Mouse (Mus musculus) liver, embryonic 15.5 days (tissue): ENCODE results near the gene B4galt4. TPM values are rescaled to one million over a fixed set of nuclear protein-coding genes. Genes with fewer than 3 reads are reported as not detected.
A peak's percentile ranks its signal among the peaks of the same experiment; 100 is the strongest.

ENCODE experiments used
- ATAC-seq: fragments of 200-750 bp; cut with Nextera tagmentation; 2 replicates; pipeline ENCODE4 v1.8.0; 2017; ENCODE audit warnings: moderate number of reproducible peaks, mild to moderate bottlenecking, moderate library complexity; ENCODE audit not compliant: insufficient read depth
- H3K27ac ChIP-seq: fragments of 300-500 bp; sonication (generic); replicated peaks from 2 replicates; pipeline ENCODE4 v1.5.1; 2015; ENCODE audit warnings: mild to moderate bottlenecking, inconsistent platforms
- H3K27me3 ChIP-seq: fragments of 300-500 bp; sonication (generic); 2 replicates; pipeline ENCODE4 v1.6.1; 2015; ENCODE audit warnings: mild to moderate bottlenecking, inconsistent platforms
- H3K36me3 ChIP-seq: fragments of 300-500 bp; sonication (generic); replicated peaks from 2 replicates; pipeline ENCODE4 v1.6.1; 2015; ENCODE audit warnings: moderate library complexity, mild to moderate bottlenecking, inconsistent platforms
- H3K4me1 ChIP-seq: fragments of 300-500 bp; sonication (generic); replicated peaks from 2 replicates; pipeline ENCODE4 v1.6.1; 2015; ENCODE audit warnings: inconsistent platforms
- H3K4me2 ChIP-seq: fragments of 300-500 bp; sonication (generic); 2 replicates; pipeline ENCODE4 v1.6.1; 2015; ENCODE audit warnings: moderate library complexity, mild to moderate bottlenecking, inconsistent platforms
- H3K4me3 ChIP-seq: fragments of 300-500 bp; sonication (generic); replicated peaks from 2 replicates; pipeline ENCODE4 v1.5.1; 2015; ENCODE audit warnings: mild to moderate bottlenecking, inconsistent platforms
- H3K9ac ChIP-seq: fragments of 300-500 bp; sonication (generic); 2 replicates; pipeline ENCODE4 v1.6.1; 2015; ENCODE audit warnings: moderate library complexity, mild to moderate bottlenecking, inconsistent platforms
- H3K9me3 ChIP-seq: fragments of 300-500 bp; sonication (generic); replicated peaks from 2 replicates; pipeline ENCODE4 v1.6.1; 2016; ENCODE audit warnings: inconsistent platforms
- WGBS: fragments of 180-500 bp; shearing (Covaris S2); methylation state at CpG from one replicate; pipeline ENCODE4 v1.1.7; 2015; ENCODE audit warnings: mixed read lengths; ENCODE audit not compliant: insufficient replicate concordance; 5-methylcytosine and 5-hydroxymethylcytosine counted together
- polyA plus RNA-seq: library from polyadenylated mRNA; unstranded; fragments of >200 nt; fragmentation: Nextera tagmentation; extraction: Ambion mirVana; gene quantifications from 2 replicates; pipeline ENCODE4 v1.2.1, GENCODE M21; 2015

B4galt4 gene
- polyA plus RNA-seq, 1 experiment from 2014 or later, result 3.2 TPM

GRCm38 (mm10) chr16:38729610-38730288 lies 12.3 kb upstream of the B4galt4 start:
- no peak for ATAC-seq
- 47% methylated on average over 15 of the region's 15 CpGs for WGBS
- Histone ChIP-seq H3K4me2 (no peak overlapping the region), H3K27me3 (peaks cover 47% of the 10 kb centered on the region), H3K9ac (no peak overlapping the region), H3K9me3 (no peaks in the 10 kb centered on the region), H3K27ac (no peak overlapping the region), H3K36me3 (no peaks in the 10 kb centered on the region), H3K4me3 (no peak overlapping the region), H3K4me1 (no peaks in the 10 kb centered on the region)

- H3K27me3 ChIP-seq, result peaks cover 42% of the 10 kb centered on the region; the same call in 1 of the 2 replicates
- no peaks in the 10 kb centered on the region for H3K9me3 ChIP-seq
- no peak overlapping the region for H3K4me3 ChIP-seq
- no peaks in the 10 kb centered on the region for H3K36me3 ChIP-seq
- no peak overlapping the region for H3K27ac ChIP-seq
- ATAC-seq, result no peak
- no peak overlapping the region for H3K4me2 ChIP-seq
- H3K9ac ChIP-seq, result no peak overlapping the region
- H3K4me1 ChIP-seq, result no peaks in the 10 kb centered on the region
- WGBS, result 12% methylated on average over 8 of the region's 8 CpGs
These were observed 11.1 kb upstream of the B4galt4 start for GRCm38 (mm10) chr16:38730921-38731320.

GRCm38 (mm10) chr16:38741204-38741903 lies 710 bp upstream of the B4galt4 start:
- Histone ChIP-seq H3K4me2 (peak overlapping the region; percentile 63), H3K27ac (no peak overlapping the region), H3K9ac (no peak overlapping the region), H3K27me3 (peaks cover 56% of the 10 kb centered on the region), H3K4me3 (no peak overlapping the region), H3K4me1 (peaks cover 3% of the 10 kb centered on the region; the same call in 1 of the 2 replicates), H3K9me3 (no peaks in the 10 kb centered on the region), H3K36me3 (no peaks in the 10 kb centered on the region)
- WGBS, result 56% methylated on average over 13 of the region's 13 CpGs
- ATAC-seq, result no peak

GRCm38 (mm10) chr16:38742659-38743131 lies 631 bp downstream of the B4galt4 start:
- WGBS, result under 1% methylated on average over 13 of the region's 13 CpGs
- Histone ChIP-seq H3K9me3 (no peaks in the 10 kb centered on the region), H3K4me1 (peaks cover 3% of the 10 kb centered on the region; the same call in 1 of the 2 replicates), H3K27me3 (peaks cover 56% of the 10 kb centered on the region), H3K36me3 (no peaks in the 10 kb centered on the region), H3K9ac (peak overlapping the region; percentile 18; the same call in 1 of the 2 replicates), H3K27ac (no peak overlapping the region), H3K4me2 (peak overlapping the region; percentile 63), H3K4me3 (peak overlapping the region; percentile 53)
- no peak for ATAC-seq

- no peak overlapping the region for H3K4me3 ChIP-seq
- no peak overlapping the region for H3K9ac ChIP-seq
- no peak overlapping the region for H3K27ac ChIP-seq
- WGBS, result 73% methylated on average over 10 of the region's 10 CpGs
- H3K36me3 ChIP-seq, result no peaks in the 10 kb centered on the region
- peaks cover 3% of the 10 kb centered on the region; the same call in 1 of the 2 replicates for H3K4me1 ChIP-seq
- peaks cover 66% of the 10 kb centered on the region for H3K27me3 ChIP-seq
- no peak overlapping the region for H3K4me2 ChIP-seq
- no peak for ATAC-seq
- no peaks in the 10 kb centered on the region for H3K9me3 ChIP-seq
These were observed 2.0 kb downstream of the B4galt4 start for GRCm38 (mm10) chr16:38743941-38744673.

- Histone ChIP-seq H3K27ac (no peak overlapping the region), H3K4me3 (no peak overlapping the region), H3K4me2 (no peak overlapping the region), H3K9me3 (no peaks in the 10 kb centered on the region), H3K27me3 (peaks cover 58% of the 10 kb centered on the region), H3K9ac (no peak overlapping the region), H3K4me1 (peaks cover 11% of the 10 kb centered on the region), H3K36me3 (no peaks in the 10 kb centered on the region)
- 64% methylated on average over 6 of the region's 6 CpGs for WGBS
- no peak for ATAC-seq
These were observed 8.7 kb downstream of the B4galt4 start for GRCm38 (mm10) chr16:38750803-38751202.

GRCm38 (mm10) chr16:38753631-38754030 lies 11.6 kb downstream of the B4galt4 start:
- Histone ChIP-seq H3K4me1 (peaks cover 13% of the 10 kb centered on the region), H3K27me3 (peaks cover 75% of the 10 kb centered on the region), H3K9me3 (no peaks in the 10 kb centered on the region), H3K36me3 (no peaks in the 10 kb centered on the region), H3K9ac (no peak overlapping the region), H3K4me3 (no peak overlapping the region), H3K27ac (no peak overlapping the region), H3K4me2 (no peak overlapping the region; the same call in 1 of the 2 replicates)
- ATAC-seq, result no peak
- 68% methylated on average over 11 of the region's 11 CpGs for WGBS

- Histone ChIP-seq H3K9ac (no peak overlapping the region), H3K27me3 (peaks cover 62% of the 10 kb centered on the region), H3K4me2 (no peak overlapping the region; the same call in 1 of the 2 replicates), H3K27ac (no peak overlapping the region), H3K4me3 (no peak overlapping the region), H3K4me1 (peaks cover 13% of the 10 kb centered on the region), H3K36me3 (no peaks in the 10 kb centered on the region), H3K9me3 (no peaks in the 10 kb centered on the region)
- WGBS, result 14% methylated on average over 7 of the region's 7 CpGs
- ATAC-seq, result peak; percentile 78
These were observed 13.6 kb downstream of the B4galt4 start for GRCm38 (mm10) chr16:38755452-38756176.

GRCm38 (mm10) chr16:38756177-38756503 lies 14.1 kb downstream of the B4galt4 start:
- H3K9me3 ChIP-seq, result no peaks in the 10 kb centered on the region
- ATAC-seq, result no peak
- H3K9ac ChIP-seq, result no peak overlapping the region
- 21% methylated on average over 5 of the region's 5 CpGs for WGBS
- peaks cover 62% of the 10 kb centered on the region for H3K27me3 ChIP-seq
- H3K4me2 ChIP-seq, result no peak overlapping the region
- no peak overlapping the region for H3K27ac ChIP-seq
- no peaks in the 10 kb centered on the region for H3K36me3 ChIP-seq
- peaks cover 13% of the 10 kb centered on the region for H3K4me1 ChIP-seq
- no peak overlapping the region for H3K4me3 ChIP-seq

GRCm38 (mm10) chr16:38756572-38756971 lies 14.5 kb downstream of the B4galt4 start:
- Histone ChIP-seq H3K9me3 (no peaks in the 10 kb centered on the region), H3K4me1 (peaks cover 13% of the 10 kb centered on the region), H3K4me3 (no peak overlapping the region), H3K9ac (no peak overlapping the region), H3K4me2 (no peak overlapping the region), H3K27me3 (peaks cover 59% of the 10 kb centered on the region), H3K36me3 (no peaks in the 10 kb centered on the region), H3K27ac (no peak overlapping the region)
- WGBS, result 40% methylated on average over 4 of the region's 4 CpGs
- ATAC-seq, result no peak
